Mouse (Mus musculus) lung, postnatal 0 days (tissue): ENCODE measurements around the gene Hydin. TPM values are rescaled to one million over a fixed set of nuclear protein-coding genes. Genes with fewer than 3 reads are reported as not detected.
"Not testable (repeated sequence)": the region's sequence is repeated elsewhere in the genome, so short reads cannot be mapped to it uniquely, and the experiment has no call there.

Source experiments
- ATAC-seq: fragments of 200-750 bp; cut with Nextera tagmentation; 2 replicates; pipeline ENCODE4 v1.8.0; 2017; ENCODE audit warnings: moderate library complexity
- DNase-seq: peaks from one replicate; pipeline ENCODE4 v3.0.0-alpha.2; 2016; ENCODE audit warnings: low spot score
- H3K27ac ChIP-seq: fragments of 300-500 bp; sonication (generic); 2 replicates; pipeline ENCODE4 v1.5.1; 2014; ENCODE audit warnings: antibody characterized with exemption, mild to moderate bottlenecking, low read length, mixed read lengths
- H3K27me3 ChIP-seq: fragments of 300-500 bp; sonication (generic); replicated peaks from 2 replicates; pipeline ENCODE4 v1.6.1; 2014; ENCODE audit warnings: low read length, mixed read lengths; ENCODE audit not compliant: insufficient read depth
- H3K36me3 ChIP-seq: fragments of 300-500 bp; sonication (generic); 2 replicates; pipeline ENCODE4 v1.6.1; 2014; ENCODE audit warnings: low read length, mixed read lengths; ENCODE audit not compliant: insufficient read depth
- H3K4me1 ChIP-seq: fragments of 300-500 bp; sonication (generic); 2 replicates; pipeline ENCODE4 v1.6.1; 2014; ENCODE audit warnings: antibody characterized with exemption, low read depth, low read length, mixed read lengths; ENCODE audit not compliant: insufficient read depth
- H3K4me2 ChIP-seq: fragments of 300-500 bp; sonication (generic); replicated peaks from 2 replicates; pipeline ENCODE4 v1.6.1; 2014; ENCODE audit warnings: low read depth, mild to moderate bottlenecking, low read length, moderate library complexity, mixed read lengths
- H3K4me3 ChIP-seq: fragments of 300-500 bp; sonication (generic); 2 replicates; pipeline ENCODE4 v1.5.1; 2014; ENCODE audit warnings: low read depth, low read length
- H3K9ac ChIP-seq: fragments of 300-500 bp; sonication (generic); replicated peaks from 2 replicates; pipeline ENCODE4 v1.6.1; 2014; ENCODE audit warnings: low read depth, mild to moderate bottlenecking
- H3K9me3 ChIP-seq: fragments of 300-500 bp; sonication (generic); 2 replicates; pipeline ENCODE4 v1.6.1; 2016; ENCODE audit warnings: low read length, mixed read lengths
- CTCF ChIP-seq: IDR thresholded peaks from 2 replicates; pipeline ENCODE4 v1.5.1; 2016; ENCODE audit warnings: antibody characterized with exemption, mild to moderate bottlenecking
- EP300 ChIP-seq: IDR thresholded peaks from 2 replicates; pipeline ENCODE4 v1.6.1; 2016; ENCODE audit warnings: antibody characterized with exemption, mild to moderate bottlenecking, control low read depth
- WGBS: fragments of 180-500 bp; shearing (Covaris S2); extraction: QIAGEN DNeasy Blood & Tissue Kit; methylation state at CpG from one replicate; pipeline ENCODE4 v1.1.7; 2014; 5-methylcytosine and 5-hydroxymethylcytosine counted together
- polyA plus RNA-seq: library from polyadenylated mRNA; unstranded; fragments of >200 nt; fragmentation: Nextera tagmentation; extraction: Ambion mirVana; gene quantifications from 2 replicates; pipeline ENCODE4 v1.2.1, GENCODE M21; 2015

The Hydin gene
- polyA plus RNA-seq, 1 experiment from 2014 or later = 0.97 TPM

DNA sequence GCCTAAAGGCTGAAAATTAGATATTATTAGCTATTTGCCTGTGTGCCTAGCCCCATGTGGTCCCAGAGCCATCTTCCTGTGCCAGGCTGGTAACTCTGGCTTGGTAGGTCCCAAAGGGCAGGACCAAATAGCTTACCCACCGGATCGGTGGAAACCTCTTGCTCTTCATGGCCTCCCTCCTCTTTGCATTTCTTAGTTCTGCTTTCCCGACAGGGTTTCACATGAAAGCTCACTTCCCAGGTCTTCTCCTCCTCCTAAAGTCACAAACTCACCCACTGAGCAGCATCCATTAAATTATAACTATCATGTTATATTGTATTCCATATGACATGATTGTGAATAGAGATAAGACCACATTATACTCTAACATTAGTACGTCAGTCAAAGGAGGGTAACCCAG, 234.6 kb downstream of the Hydin start:
- Histone ChIP-seq H3K27ac (no peak overlapping the region), H3K9me3 (no peaks in the 10 kb centered on the region), H3K27me3 (no peaks in the 10 kb centered on the region), H3K9ac (no peak overlapping the region), H3K4me3 (no peak overlapping the region), H3K4me2 (no peak overlapping the region), H3K4me1 (no peaks in the 10 kb centered on the region), H3K36me3 (no peaks in the 10 kb centered on the region)
- no peak for TF ChIP-seq EP300
- no peak for TF ChIP-seq CTCF
- DNase-seq (no peak), ATAC-seq (no peak)
- WGBS = 83% methylated on average over 4 of the region's 4 CpGs

DNA sequence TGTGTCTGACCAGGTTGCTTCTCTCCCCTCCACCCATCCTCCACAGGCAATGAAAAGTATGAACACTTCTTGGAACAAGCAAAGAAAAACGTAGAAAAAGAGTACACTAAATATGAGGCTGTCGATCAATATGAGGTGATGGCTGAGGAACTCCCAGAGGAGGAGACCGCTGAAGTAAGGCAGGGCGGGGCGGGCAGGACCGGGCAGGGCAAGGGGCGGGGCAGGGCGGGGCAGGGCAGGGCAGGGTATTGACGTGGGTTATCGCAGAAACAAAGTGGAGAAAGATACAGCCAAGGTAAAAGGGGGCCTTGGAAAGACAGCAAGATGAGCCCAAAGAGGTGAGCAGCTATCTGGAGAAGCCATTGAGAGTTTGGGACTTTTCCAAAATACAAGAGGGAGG, 236.1 kb downstream of the Hydin start:
- TF ChIP-seq CTCF (no peak), EP300 (no peak)
- no peak for ATAC-seq
- Histone ChIP-seq H3K9ac (no peak overlapping the region), H3K36me3 (no peaks in the 10 kb centered on the region), H3K9me3 (no peaks in the 10 kb centered on the region), H3K4me2 (no peak overlapping the region), H3K27me3 (no peaks in the 10 kb centered on the region), H3K27ac (no peak overlapping the region), H3K4me1 (no peaks in the 10 kb centered on the region), H3K4me3 (no peak overlapping the region)
- WGBS = 9% methylated on average over 9 of the region's 10 CpGs
- DNase-seq = no peak

DNA sequence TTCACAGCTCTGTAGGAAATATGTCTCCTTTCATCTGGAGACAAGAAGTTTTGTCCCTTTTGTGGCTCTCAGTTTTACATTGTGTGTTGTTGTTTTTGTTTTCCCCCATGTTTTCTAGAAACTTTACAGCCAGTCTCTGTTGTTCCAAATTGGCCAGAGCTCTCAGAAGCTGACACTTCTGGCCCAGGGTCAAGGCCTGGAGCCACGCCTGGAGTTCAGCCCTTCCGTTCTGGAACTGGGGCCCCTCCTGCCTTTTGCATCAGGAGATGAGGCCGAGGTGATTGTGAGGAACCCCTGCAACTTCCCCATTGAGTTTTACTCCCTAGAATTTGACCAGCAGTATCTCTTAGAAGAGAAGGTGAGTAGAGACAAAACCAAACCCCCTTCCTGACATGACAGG, 242.0 kb downstream of the Hydin start:
- Histone ChIP-seq H3K4me2 (no peak overlapping the region), H3K4me1 (no peaks in the 10 kb centered on the region), H3K9ac (no peak overlapping the region), H3K27me3 (no peaks in the 10 kb centered on the region), H3K36me3 (no peaks in the 10 kb centered on the region), H3K4me3 (no peak overlapping the region), H3K9me3 (no peaks in the 10 kb centered on the region), H3K27ac (no peak overlapping the region)
- ATAC-seq = no peak
- no peak for DNase-seq
- TF ChIP-seq EP300 (no peak), CTCF (no peak)
- 48% methylated on average over 3 of the region's 3 CpGs for WGBS

DNA sequence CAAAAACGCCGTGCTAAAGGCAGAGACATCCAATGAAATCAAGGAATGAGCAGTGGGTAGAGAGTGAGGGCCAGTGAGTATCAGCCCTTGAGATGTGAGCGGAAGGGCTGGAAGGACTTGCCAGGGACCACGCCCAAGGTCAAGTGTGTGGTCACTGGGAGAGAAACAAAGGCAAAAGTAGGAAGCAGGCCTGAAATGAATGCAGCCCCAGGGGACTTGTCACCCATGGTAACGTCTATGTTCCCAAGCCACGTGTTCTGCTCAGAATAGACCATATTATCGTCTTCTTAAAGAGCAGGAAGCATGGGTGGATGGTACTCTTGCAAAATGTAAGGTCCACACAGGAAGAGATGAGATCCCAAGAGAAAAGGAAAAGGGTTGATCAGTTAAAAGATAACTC, 253.0 kb downstream of the Hydin start:
- WGBS = 68% methylated on average over 7 of the region's 7 CpGs
- Histone ChIP-seq H3K9me3 (no peaks in the 10 kb centered on the region), H3K4me1 (no peaks in the 10 kb centered on the region), H3K4me3 (no peak overlapping the region), H3K9ac (no peak overlapping the region), H3K27me3 (no peaks in the 10 kb centered on the region), H3K4me2 (no peak overlapping the region), H3K27ac (no peak overlapping the region), H3K36me3 (no peaks in the 10 kb centered on the region)
- TF ChIP-seq CTCF = no peak
- no peak for TF ChIP-seq EP300
- ATAC-seq (no peak), DNase-seq (no peak)

DNA sequence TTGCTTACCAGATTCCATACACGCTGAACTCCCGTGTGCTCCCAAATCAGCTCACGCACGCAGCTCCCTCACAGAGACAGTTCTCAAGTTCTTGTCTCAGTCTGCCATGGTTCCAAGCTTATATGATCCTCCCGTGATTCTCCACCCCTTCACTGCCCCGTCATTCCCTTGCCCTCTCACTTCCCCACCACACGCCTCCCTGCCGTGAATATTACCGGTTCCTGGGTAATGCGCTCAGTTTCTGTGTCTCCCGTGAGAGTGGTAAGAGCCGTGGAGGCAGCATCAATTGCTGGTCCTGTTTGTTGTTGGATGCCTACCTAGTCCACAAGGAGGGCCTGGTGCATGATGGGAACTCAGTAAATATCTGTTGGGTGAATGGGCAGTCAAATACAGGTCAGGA, 255.1 kb downstream of the Hydin start:
- H3K9ac ChIP-seq = no peak overlapping the region
- TF ChIP-seq CTCF = no peak
- no peak for TF ChIP-seq EP300
- H3K36me3 ChIP-seq = no peaks in the 10 kb centered on the region
- 0 out of 2 replicates have a peak, but pooled peaks cover 2% of the 10 kb centered on the region for H3K4me1 ChIP-seq
- H3K9me3 ChIP-seq = no peaks in the 10 kb centered on the region
- H3K4me3 ChIP-seq = no peak overlapping the region
- H3K4me2 ChIP-seq = no peak overlapping the region
- H3K27me3 ChIP-seq = no peaks in the 10 kb centered on the region
- DNase-seq (no peak), ATAC-seq (no peak)
- no peak overlapping the region for H3K27ac ChIP-seq
- 91% methylated on average over 12 of the region's 12 CpGs for WGBS

DNA sequence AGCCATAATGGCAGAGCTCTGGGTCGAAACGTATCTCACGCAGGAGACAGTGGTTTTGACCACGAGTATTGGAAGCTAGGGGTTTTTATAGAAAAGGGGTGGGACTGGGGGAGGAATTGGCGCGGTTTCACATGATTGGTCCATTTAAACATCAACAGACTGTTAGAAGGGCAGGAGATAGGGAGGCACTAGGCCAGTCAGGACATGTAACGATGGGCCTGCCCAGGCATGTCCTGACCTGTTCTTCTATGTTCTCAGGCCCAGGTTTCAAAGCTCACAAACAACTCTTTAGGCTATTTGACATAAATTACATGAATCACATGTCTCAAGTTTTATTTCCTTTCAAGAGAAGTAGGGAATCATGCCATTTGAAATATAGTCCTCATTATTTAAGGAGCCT, 255.7 kb downstream of the Hydin start:
- H3K27ac ChIP-seq, DNase-seq, H3K9me3 ChIP-seq, ATAC-seq, H3K4me3 ChIP-seq, H3K36me3 ChIP-seq, H3K4me2 ChIP-seq, H3K4me1 ChIP-seq, H3K9ac ChIP-seq, H3K27me3 ChIP-seq: not testable (repeated sequence)
- 88% methylated on average over 7 of the region's 7 CpGs for WGBS

DNA sequence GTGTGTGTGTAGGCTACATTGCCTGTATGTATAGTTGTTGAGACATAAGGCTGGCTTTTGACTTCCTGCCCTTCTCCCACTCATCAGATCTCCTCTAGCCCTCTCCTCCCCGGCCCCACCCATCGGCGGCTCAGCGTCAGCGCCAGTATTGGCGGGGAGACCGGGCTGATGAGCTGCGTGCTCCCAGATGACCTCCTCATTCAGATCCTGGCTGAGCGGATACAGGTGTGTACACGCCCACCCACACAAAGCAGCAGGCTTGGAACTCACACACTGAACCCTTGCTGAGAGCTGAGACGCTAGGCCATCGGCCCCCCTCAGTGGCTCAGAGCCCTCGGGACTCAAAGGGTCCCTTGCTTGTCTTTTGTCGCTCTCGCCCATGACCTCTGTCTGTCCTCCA, 256.2 kb downstream of the Hydin start:
- H3K4me2 ChIP-seq = no peak overlapping the region

More for the DNA sequence above, 256.2 kb downstream of the Hydin start:
- H3K9me3 ChIP-seq = no peaks in the 10 kb centered on the region
- H3K9ac ChIP-seq = no peak overlapping the region
- 0 out of 2 replicates have a peak, but pooled peaks cover 2% of the 10 kb centered on the region for H3K4me1 ChIP-seq
- no peaks in the 10 kb centered on the region for H3K36me3 ChIP-seq
- ATAC-seq = no peak
- no peak overlapping the region for H3K4me3 ChIP-seq
- H3K27me3 ChIP-seq = no peaks in the 10 kb centered on the region
- TF ChIP-seq EP300 (no peak), CTCF (no peak)
- H3K27ac ChIP-seq = no peak overlapping the region
- no peak for DNase-seq
- WGBS = 62% methylated on average over 15 of the region's 15 CpGs
